Mouse (Mus musculus) gastrocnemius, adult 8-10 months (tissue): ENCODE results near the gene Mtfr1l. TPM values are rescaled to one million over a fixed set of nuclear protein-coding genes. Genes with fewer than 3 reads are reported as not detected.

Experiments used
- DNase-seq, 2 experiments: peaks; one replicate each; pipeline ENCODE4 v3.0.0; 2022; ENCODE audit warnings: low spot score in 2 of 2
- microRNA-seq: library from miRNA; unstranded; fragments of <30 nt; microRNA quantifications from one replicate; pipeline ENCODE4 v1.2.0, GENCODE M21; 2022
- total RNA-seq, 4 experiments: library from RNA; stranded (reverse); gene quantifications; 2 replicates each; pipeline ENCODE4 v1.2.4; 2022

Mtfr1l gene
- total RNA-seq, 4 experiments from 2014 or later, result 129 to 173 (median 151) TPM

DNA sequence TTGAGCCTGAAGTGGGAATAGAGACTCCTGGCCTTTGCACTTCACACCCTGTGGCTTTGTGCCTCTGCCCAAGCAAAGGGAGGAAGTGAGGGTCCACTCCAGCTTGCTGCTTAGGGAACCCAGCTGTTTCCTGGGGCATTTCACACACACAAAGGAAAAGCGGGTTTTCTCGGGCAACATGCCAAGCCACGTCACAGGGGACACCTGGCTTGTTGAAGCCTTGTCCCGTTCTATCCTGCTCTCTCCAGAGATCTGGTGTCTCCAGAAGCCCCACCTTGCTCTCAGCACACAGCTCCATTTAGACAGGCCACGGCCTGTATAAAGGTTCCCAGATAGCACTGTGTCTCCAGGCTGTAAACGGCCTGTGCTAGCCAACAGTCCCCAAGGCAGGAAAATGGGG lies 43.5 kb downstream of the Mtfr1l start:
- no peak for DNase-seq

GRCm38 (mm10) chr4:134489986-134490665 lies 45.1 kb downstream of the Mtfr1l start:
- no peak for DNase-seq

DNA sequence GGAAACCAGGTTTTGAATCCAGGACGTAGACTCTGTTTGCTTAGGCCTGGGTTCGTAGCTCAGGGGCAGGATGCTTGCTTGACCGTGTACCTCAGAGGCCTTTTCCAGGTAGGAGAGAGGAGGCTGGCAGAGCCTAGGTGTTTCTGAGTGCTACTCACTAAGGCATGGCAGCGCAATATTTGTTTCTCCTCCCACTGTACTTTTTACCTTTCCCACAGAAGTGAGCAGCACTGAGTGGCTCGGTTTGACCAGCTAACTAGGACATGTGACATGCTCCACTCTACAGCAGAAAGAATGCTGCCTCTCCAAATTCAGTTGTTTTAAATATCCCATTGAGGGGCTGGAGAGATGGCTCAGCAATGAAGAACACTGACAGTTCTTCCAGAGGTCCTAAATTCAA lies 47.0 kb downstream of the Mtfr1l start:
- no peak for DNase-seq

DNA sequence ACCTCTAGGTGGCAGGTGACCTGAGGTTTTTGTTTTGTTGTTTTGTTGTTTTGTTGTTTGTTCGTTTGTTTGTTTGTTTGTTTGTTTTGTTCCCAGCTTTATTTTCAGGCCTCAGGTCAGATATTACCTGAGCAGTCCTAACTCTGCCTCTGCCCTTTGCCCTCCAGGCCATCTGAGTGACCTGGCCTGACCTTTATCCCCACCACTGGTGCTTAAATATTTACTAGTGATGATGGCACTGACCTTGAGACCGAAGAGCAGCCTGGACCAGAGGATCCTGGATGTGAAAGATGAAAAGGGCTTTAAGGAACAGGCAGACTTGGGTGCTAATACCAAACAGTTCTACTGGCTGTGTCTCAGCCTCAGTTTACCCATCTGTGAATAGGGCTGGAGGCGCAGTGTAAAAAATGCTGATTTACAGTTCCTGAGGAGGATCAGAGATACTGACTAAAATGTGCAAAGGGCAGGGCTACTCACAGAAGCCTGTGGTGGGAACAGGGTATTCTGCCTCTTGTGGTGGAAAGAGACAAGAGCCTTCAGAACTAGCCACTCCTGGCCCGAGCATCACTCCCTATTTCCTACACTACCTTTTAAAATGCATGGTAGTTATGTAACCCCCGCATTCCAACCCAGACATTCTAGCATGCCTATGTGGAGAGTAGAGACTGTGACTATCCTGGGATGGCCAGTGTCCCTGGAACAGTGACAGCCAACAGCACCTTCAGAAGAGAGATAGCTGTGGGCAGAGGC lies 49.9 kb downstream of the Mtfr1l start:
- DNase-seq, result no peak

GRCm38 (mm10) chr4:134484231-134484630 lies 51.0 kb downstream of the Mtfr1l start:
- DNase-seq, result no peak

GRCm38 (mm10) chr4:134483696-134484095 lies 51.5 kb downstream of the Mtfr1l start:
- DNase-seq, result no peak

DNA sequence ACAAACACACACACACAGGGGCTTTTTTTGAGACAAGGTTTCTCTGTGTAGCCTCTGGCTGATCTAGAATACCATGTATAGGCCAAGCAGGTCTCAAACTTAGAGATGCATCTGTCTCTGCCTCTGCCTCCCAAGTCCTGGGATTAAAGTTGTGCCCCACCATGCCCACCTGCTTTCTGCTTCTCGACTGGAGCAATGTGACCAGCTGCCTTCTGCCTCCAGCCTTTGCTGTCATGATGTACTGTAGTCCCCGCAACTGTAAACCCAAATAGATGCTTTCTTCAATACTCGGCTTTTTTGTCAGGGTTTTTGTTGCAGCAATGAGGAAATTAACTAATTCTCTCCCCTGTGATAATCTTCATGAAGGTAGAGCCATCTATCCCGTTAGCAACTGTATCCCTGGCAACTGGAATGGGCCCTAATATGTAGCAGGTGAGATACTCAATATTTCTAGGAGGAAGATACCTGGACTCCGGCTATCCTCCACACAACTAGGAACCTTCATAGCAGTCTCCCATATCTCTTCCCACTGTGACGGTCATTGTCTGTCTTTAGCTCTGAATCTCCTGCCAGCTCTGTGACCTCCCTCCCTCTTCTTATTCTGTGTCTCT lies 52.0 kb downstream of the Mtfr1l start:
- no peak for DNase-seq

- no peak for DNase-seq
Measured at GRCm38 (mm10) chr4:134482442-134482841, 52.7 kb downstream of the Mtfr1l start.

GRCm38 (mm10) chr4:134481270-134481669 lies 53.9 kb downstream of the Mtfr1l start:
- DNase-seq, result no peak

DNA sequence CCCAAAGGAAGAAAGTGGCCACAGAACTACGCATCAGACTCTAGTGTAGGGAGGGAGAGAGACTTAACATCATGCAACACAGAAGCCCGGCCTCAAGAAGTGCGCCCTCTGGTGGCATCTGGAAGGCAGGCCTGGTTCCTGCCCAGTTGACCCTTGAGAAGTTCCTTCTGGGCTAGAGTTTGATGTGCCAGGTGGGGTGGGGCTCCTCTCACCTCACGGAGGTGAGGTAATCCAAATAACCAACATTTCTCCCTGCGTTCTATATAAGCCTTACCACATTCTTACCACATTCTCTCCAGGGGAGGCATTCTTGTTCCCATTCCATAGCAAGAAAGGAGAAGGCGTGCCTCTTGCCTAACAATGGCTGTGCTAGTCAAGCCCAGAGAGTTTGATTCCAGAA lies 54.3 kb downstream of the Mtfr1l start:
- DNase-seq, result peak; percentile 20 to 48

GRCm38 (mm10) chr4:134479839-134480238 lies 55.3 kb downstream of the Mtfr1l start:
- peak; percentile 11 to 26 for DNase-seq

GRCm38 (mm10) chr4:134478031-134478430 lies 57.2 kb downstream of the Mtfr1l start:
- DNase-seq, result peak; percentile 78 to 81

DNA sequence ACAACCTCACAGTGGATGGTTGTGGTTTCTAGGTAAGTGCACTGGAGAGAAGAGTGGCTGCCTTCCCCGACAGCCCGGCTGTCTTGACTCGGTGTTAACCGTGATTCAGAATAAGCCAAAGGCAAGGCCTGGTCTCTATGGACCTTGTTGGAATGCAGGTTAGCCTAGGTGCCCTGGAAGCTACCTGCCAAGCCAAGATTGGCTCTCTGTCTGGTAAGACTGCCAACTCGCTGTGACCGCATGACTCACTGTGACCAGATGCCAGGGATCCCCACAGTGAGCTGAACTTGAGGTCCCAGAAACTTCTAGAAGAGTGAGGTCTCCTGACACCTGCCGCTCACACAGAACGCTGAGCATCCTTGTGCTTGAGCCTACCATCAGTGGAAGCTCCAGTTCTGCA lies 58.3 kb downstream of the Mtfr1l start:
- no peak for DNase-seq

Small RNA genes lying within 50 kb of the gene (microRNA-seq; reads per million reads assigned to microRNA genes)
- gene Mir6403, result not detected

Other genes starting within 250 kb of the Mtfr1l start
- 1 to 10 TPM; 2.5 to 4.1 (median 3.4) TPM for gene Pdik1l, start 247.5 kb downstream of the Mtfr1l start, total RNA-seq
- 100 to 1,000 TPM; 202 to 681 (median 229) TPM for gene Trim63, start 220.3 kb downstream of the Mtfr1l start, total RNA-seq
- 10 to 100 TPM in 2 of 4 experiments, 1 to 10 TPM in 2; 3.4 to 20.1 (median 11.8) TPM for gene Slc30a2, start 192.2 kb downstream of the Mtfr1l start, total RNA-seq
- gene Extl1, start 151.5 kb downstream of the Mtfr1l start, total RNA-seq, result 10 to 100 TPM; 22.2 to 36.1 (median 29.7) TPM
- 1 to 10 TPM; 2.2 to 2.8 (median 2.5) TPM for gene Pafah2, start 139.1 kb downstream of the Mtfr1l start, total RNA-seq
- gene Stmn1, start 67.1 kb downstream of the Mtfr1l start, total RNA-seq, result 1 to 10 TPM; 2.7 to 4.4 (median 2.8) TPM
- 1 to 10 TPM; 2.8 to 5.5 (median 5.0) TPM for gene Paqr7, start 38.7 kb downstream of the Mtfr1l start, total RNA-seq
- not detected for gene Aunip, start 24.4 kb downstream of the Mtfr1l start, total RNA-seq
- 1 to 10 TPM; 2.8 to 3.8 (median 3.2) TPM for gene Selenon, start 16.8 kb upstream of the Mtfr1l start, total RNA-seq
- 1 to 10 TPM; 1.8 to 2.7 (median 2.1) TPM for gene Man1c1, start 168.9 kb upstream of the Mtfr1l start, total RNA-seq
- 1 to 10 TPM; 4.3 to 7.7 (median 5.3) TPM for gene Ldlrap1, start 232.6 kb upstream of the Mtfr1l start, total RNA-seq